Mouse (Mus musculus) hindbrain, embryonic 16.5 days (tissue): ENCODE results near the gene Gm5105. TPM values are rescaled to one million over a fixed set of nuclear protein-coding genes. Genes with fewer than 3 reads are reported as not detected.

ENCODE experiments used
- ATAC-seq: fragments of 200-750 bp; cut with Nextera tagmentation; 2 replicates; pipeline ENCODE4 v1.8.0; 2017; ENCODE audit warnings: moderate TSS enrichment, moderate library complexity
- H3K27ac ChIP-seq: fragments of 300-500 bp; sonication (generic); 2 replicates; pipeline ENCODE4 v1.5.1; 2014; ENCODE audit warnings: low read depth, mild to moderate bottlenecking, control low read depth, low read length, moderate library complexity
- H3K27me3 ChIP-seq: fragments of 300-500 bp; sonication (generic); replicated peaks from 2 replicates; pipeline ENCODE4 v1.6.1; 2014; ENCODE audit warnings: low read length; ENCODE audit not compliant: control insufficient read depth, insufficient read depth
- H3K36me3 ChIP-seq: fragments of 300-500 bp; sonication (generic); 2 replicates; pipeline ENCODE4 v1.6.1; 2014; ENCODE audit warnings: mild to moderate bottlenecking, low read length, moderate library complexity, mixed read lengths; ENCODE audit not compliant: control insufficient read depth, insufficient read depth
- H3K4me1 ChIP-seq: fragments of 300-500 bp; sonication (generic); 2 replicates; pipeline ENCODE4 v1.6.1; 2014; ENCODE audit warnings: low read depth, low read length; ENCODE audit not compliant: control insufficient read depth, insufficient read depth
- H3K4me2 ChIP-seq: fragments of 300-500 bp; sonication (generic); 2 replicates; pipeline ENCODE4 v1.6.1; 2014; ENCODE audit warnings: mild to moderate bottlenecking, low read length, control low read depth, moderate library complexity
- H3K4me3 ChIP-seq: fragments of 300-500 bp; sonication (generic); 2 replicates; pipeline ENCODE4 v1.5.1; 2014; ENCODE audit warnings: mild to moderate bottlenecking, low read length, control low read depth, moderate library complexity
- H3K9ac ChIP-seq: fragments of 300-500 bp; sonication (generic); 2 replicates; pipeline ENCODE4 v1.6.1; 2014; ENCODE audit warnings: low read depth, mild to moderate bottlenecking, control low read depth, low read length, moderate library complexity
- H3K9me3 ChIP-seq: fragments of 300-500 bp; sonication (generic); 2 replicates; pipeline ENCODE4 v1.6.1; 2014; ENCODE audit warnings: mild to moderate bottlenecking, low read length, moderate library complexity; ENCODE audit not compliant: control insufficient read depth
- WGBS: fragments of 180-500 bp; shearing (Covaris S2); extraction: QIAGEN DNeasy Blood & Tissue Kit; methylation state at CpG from one replicate; pipeline ENCODE4 v1.1.7; 2014; 5-methylcytosine and 5-hydroxymethylcytosine counted together
- polyA plus RNA-seq: library from polyadenylated mRNA; unstranded; fragments of >200 nt; fragmentation: Nextera tagmentation; extraction: Ambion mirVana; gene quantifications from 2 replicates; pipeline ENCODE4 v1.2.1, GENCODE M21; 2015

Gm5105 gene
- polyA plus RNA-seq, 1 experiment from 2014 or later: 0.20 TPM

DNA sequence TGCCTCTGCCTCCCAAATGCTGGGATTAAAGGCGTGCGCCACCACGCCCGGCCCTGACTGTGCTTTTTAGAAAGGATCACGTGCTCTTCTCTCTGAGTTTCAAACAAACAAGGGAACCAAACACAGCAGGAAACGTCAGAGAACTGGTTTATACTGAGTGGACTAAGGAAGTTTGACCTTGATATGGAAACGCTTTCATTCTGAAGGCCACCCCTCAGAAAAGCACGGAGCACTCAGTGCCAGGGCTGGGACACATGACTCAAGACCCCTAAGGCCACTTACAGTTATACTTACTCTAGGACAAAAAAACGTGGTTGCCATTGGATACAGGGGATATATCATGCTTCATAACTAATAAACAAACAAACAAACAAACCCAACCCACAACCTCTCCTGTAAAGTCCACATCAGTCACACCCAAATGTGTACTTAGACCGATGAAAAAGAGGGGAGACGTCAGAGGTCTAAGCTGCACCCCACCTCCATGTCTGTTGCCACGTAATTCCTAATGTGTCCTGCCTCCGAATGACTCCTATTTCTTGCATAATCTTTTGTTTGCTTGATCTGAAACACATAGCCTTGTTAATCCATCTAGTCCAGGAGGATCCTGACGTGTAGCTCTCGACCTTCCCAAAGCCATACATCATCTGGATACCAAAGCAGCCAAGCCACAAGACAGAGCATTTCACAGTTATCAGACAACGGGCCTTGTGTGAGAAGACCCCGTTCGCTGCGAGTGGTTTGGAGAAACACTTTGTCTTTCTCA, 29.3 kb upstream of the Gm5105 start:
- 0 out of 2 replicates have a peak, but pooled peaks have one; percentile 40 for ATAC-seq
- no peak overlapping the region for H3K4me3 ChIP-seq
- no peaks in the 10 kb centered on the region for H3K4me1 ChIP-seq
- no peaks in the 10 kb centered on the region for H3K9me3 ChIP-seq
- no peak overlapping the region for H3K27ac ChIP-seq
- no peaks in the 10 kb centered on the region for H3K36me3 ChIP-seq
- H3K4me2 ChIP-seq: no peak overlapping the region
- 77% methylated on average over 19 of the region's 19 CpGs for WGBS
- no peaks in the 10 kb centered on the region for H3K27me3 ChIP-seq
- H3K9ac ChIP-seq: no peak overlapping the region

DNA sequence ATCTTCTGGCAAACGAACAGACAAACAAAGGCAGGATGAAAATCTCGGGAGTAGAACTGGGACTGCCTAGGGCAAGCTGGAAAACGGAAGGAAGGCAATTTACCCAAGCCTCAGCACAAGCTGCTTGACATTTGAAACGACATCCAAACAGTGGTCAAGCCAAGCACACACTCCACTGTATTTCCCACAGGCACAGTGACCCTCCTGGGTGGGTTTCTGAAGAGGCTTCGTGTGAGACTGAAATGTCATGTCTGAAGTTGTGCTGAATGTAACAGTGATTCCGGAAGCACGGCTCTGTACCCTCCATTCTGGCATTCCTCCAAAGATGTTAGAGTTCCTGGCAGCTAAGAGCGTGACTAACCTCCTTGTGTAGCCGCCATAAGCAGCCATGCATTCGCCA, 28.5 kb upstream of the Gm5105 start:
- Histone ChIP-seq H3K27me3 (no peaks in the 10 kb centered on the region), H3K4me2 (no peak overlapping the region), H3K9me3 (no peaks in the 10 kb centered on the region), H3K4me1 (no peaks in the 10 kb centered on the region), H3K36me3 (no peaks in the 10 kb centered on the region), H3K4me3 (no peak overlapping the region), H3K9ac (no peak overlapping the region), H3K27ac (no peak overlapping the region; the same call in 1 of the 2 replicates)
- WGBS: 44% methylated on average over 10 of the region's 10 CpGs
- ATAC-seq: peak; percentile 90

DNA sequence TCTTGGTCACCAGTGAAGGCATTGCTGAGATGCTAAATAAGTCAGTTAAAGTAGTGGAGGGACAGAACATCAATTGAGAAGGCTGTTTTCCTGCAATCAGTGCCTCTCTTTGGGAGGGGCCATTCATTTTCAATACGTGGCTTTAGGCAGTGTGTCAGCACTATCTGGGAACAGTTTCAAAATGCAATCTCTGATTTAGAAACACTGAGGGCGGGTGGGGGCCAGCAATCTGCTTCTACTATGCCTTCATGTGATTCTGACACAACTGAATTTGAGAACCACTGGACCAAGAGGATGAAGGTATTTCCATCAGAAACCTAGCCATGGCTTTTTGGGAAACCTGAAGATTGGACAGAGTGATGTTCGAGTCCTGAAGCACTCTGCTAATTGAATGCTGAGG, 28.1 kb upstream of the Gm5105 start:
- 67% methylated on average over 3 of the region's 3 CpGs for whole genome bisulfite sequencing
- ATAC-seq: 0 out of 2 replicates have a peak, but pooled peaks have one; percentile 28
- Histone ChIP-seq H3K4me3 (no peak overlapping the region), H3K4me1 (no peaks in the 10 kb centered on the region), H3K36me3 (no peaks in the 10 kb centered on the region), H3K4me2 (no peak overlapping the region), H3K9ac (no peak overlapping the region), H3K27me3 (no peaks in the 10 kb centered on the region), H3K9me3 (no peaks in the 10 kb centered on the region), H3K27ac (no peak overlapping the region)

DNA sequence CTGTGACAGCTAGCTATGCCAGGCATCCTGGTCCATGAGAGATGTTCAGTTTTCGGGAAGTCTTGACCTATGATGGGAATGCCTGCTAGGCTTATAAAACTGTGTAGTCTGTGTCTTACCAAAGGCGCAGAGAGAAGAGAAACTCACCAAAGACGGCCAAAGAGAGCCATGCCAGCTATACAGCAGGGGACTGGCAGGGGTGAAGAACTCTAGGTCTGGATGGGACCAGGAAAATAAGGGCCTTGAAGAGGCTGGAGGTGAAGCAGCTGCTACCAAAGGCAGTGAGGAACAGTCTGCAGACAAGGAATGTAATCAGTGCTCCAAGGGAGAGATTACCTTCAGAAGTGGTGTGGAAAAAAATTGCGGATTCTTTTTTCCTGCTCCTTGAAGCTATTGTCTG, 16.7 kb upstream of the Gm5105 start:
- no peak for ATAC-seq
- WGBS: 73% methylated on average over 4 of the region's 4 CpGs

DNA sequence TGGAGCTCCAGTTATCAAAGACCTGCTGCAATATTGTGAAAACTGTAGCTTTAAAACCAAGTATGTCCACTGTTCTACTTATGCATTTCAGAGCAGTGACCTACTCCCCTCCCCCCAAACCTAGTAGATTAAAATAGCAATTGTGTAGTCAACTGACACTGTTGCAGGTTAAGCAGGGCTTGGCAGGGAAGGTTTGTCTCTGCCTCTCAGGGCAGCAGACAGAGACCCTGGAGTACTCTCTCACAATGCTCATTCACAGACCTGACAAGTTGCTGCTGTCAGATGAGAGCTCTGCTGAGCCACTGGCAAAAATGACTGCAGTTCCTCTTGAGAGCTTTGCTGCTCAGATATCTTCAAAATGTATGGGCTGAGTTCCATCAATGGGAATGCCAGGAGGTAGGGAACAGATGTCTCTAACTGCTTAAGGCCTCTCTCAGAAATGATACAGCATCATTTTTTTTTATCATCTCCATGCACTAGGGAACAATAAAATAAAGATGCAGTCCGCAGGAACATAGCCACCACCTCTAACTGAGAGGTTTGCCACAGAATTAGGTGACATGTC, 16.0 kb upstream of the Gm5105 start:
- Histone ChIP-seq H3K36me3 (no peaks in the 10 kb centered on the region), H3K4me1 (no peaks in the 10 kb centered on the region), H3K27ac (no peak overlapping the region), H3K27me3 (no peaks in the 10 kb centered on the region), H3K9me3 (no peaks in the 10 kb centered on the region), H3K4me3 (no peak overlapping the region), H3K4me2 (no peak overlapping the region), H3K9ac (no peak overlapping the region)
- WGBS: 70% methylated on average over 1 of the region's 1 CpGs
- peak; percentile 54 for ATAC-seq

More for the DNA sequence above, 16.7 kb upstream of the Gm5105 start:
- Histone ChIP-seq H3K4me3 (no peak overlapping the region), H3K4me2 (no peak overlapping the region), H3K27me3 (no peaks in the 10 kb centered on the region), H3K4me1 (no peaks in the 10 kb centered on the region), H3K36me3 (no peaks in the 10 kb centered on the region), H3K9ac (no peak overlapping the region), H3K27ac (no peak overlapping the region), H3K9me3 (no peaks in the 10 kb centered on the region)

DNA sequence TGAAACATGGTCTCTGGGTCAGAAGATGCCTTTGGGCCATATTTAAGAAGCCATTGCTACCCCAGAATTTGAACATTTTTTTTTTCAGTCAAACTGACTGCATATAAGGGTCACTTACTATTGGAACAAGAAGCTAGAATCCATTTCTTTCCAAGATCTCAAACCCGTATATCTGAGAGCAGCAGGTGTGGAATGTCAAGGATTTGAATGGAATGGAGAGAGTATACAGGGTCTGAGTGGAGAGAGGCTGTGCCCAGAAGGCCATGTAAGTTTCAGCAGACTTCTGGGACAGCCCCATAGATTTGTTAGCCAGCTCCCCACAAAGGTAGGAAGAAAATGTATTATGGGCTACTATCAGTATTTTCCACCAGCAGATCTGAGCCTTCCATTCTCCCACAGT, 11.5 kb upstream of the Gm5105 start:
- no peaks in the 10 kb centered on the region for H3K4me1 ChIP-seq
- H3K27me3 ChIP-seq: no peaks in the 10 kb centered on the region
- H3K9ac ChIP-seq: no peak overlapping the region
- H3K4me2 ChIP-seq: no peak overlapping the region
- no peaks in the 10 kb centered on the region for H3K9me3 ChIP-seq
- H3K36me3 ChIP-seq: no peaks in the 10 kb centered on the region
- no peak overlapping the region for H3K4me3 ChIP-seq
- H3K27ac ChIP-seq: no peak overlapping the region
- 77% methylated on average over 1 of the region's 1 CpGs for WGBS
- ATAC-seq: no peak

DNA sequence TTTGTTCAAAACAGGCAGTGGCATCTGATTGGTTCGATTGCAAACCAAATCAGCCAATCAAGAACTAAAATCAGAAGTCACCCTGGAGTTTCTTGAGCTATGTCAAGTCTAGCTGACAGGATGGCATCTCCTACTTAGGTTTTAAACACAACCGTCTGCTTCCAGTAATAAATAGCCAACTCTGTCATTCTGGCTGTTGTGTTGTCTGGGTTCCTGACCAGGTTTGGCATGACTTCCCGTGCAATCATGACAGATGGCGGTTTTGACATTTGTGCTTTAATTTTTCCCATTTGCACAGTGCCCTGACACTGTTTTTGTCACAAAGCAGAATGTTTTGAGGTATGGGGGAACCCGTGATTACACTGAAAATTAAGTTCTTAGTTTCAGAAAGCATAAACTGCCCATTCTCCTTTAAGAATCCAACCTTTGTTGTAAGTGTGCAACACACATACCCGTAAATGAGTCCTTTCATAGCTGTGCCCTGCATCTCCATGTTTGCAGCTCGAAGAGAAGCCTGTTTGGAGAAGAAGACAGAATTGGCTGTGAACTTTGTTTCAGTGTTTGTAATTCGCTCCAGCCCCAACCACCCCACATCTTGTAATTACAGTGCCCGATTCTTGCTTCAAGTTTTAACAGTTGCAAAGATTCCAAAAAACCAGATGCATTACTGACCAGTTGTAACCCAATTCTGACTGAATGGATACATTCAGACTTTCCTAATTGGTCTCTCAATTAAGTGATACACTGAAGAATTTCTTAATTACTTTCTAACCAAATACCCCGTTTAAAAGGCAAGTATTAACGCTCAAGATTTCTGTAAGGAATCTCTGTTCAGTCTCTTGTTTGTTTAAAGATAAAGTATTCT, 10.5 kb upstream of the Gm5105 start:
- Histone ChIP-seq H3K27me3 (no peaks in the 10 kb centered on the region), H3K27ac (no peak overlapping the region), H3K36me3 (no peaks in the 10 kb centered on the region), H3K9me3 (no peaks in the 10 kb centered on the region), H3K4me1 (no peaks in the 10 kb centered on the region), H3K9ac (no peak overlapping the region), H3K4me2 (no peak overlapping the region), H3K4me3 (no peak overlapping the region)
- 77% methylated on average over 11 of the region's 11 CpGs for WGBS
- ATAC-seq: no peak

DNA sequence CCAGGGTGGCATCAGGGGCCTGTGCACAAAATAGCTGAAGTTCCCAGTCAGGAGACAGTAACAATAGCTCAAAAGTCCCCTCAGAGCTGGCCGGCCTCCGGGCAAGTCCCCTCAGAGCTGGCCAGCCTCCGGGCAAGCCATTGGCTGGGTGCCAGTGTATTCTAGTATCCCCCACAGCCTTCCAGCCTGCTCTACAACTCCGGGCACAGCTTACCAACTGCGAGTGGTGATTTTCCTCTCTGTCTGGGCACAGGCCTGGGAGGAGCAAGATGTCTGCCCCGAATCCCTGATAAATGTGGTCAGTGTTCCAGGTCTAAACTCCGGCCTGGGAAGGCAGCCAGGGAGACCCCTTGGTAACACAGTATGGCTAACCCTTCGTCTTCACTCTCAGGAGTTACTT, 8.0 kb upstream of the Gm5105 start:
- Histone ChIP-seq H3K36me3 (no peaks in the 10 kb centered on the region), H3K4me2 (no peak overlapping the region), H3K9ac (no peak overlapping the region), H3K4me1 (no peaks in the 10 kb centered on the region), H3K4me3 (no peak overlapping the region), H3K27ac (no peak overlapping the region), H3K27me3 (no peaks in the 10 kb centered on the region), H3K9me3 (no peaks in the 10 kb centered on the region)
- ATAC-seq: peak; percentile 95
- 42% methylated on average over 8 of the region's 8 CpGs for WGBS

DNA sequence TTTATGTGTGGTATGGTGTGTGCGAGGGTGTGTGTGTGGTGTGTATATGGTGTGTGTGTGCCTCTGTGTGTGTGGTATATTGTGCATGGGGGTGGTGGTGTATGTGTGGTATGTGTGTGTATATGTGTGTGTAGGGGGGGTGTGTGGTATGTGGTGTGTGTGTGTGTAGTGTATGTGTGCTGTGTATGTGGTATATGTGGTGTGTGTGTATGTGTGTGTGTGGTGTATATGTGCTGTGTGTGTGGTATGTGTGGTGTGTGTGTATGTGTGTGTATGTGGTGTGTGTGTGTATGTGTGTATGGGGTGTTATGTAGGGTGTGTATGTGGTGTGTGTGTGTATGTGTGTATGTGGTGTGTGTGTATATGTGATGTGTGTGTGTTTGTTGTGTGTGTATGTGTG, 7.0 kb upstream of the Gm5105 start:
- no peak overlapping the region for H3K9ac ChIP-seq
- ATAC-seq: no peak
- H3K27ac ChIP-seq: no peak overlapping the region
- H3K9me3 ChIP-seq: no peaks in the 10 kb centered on the region
- H3K4me2 ChIP-seq: no peak overlapping the region
- H3K36me3 ChIP-seq: no peaks in the 10 kb centered on the region
- no peak overlapping the region for H3K4me3 ChIP-seq
- H3K27me3 ChIP-seq: no peaks in the 10 kb centered on the region
- H3K4me1 ChIP-seq: no peaks in the 10 kb centered on the region
- 100% methylated on average over 1 of the region's 1 CpGs for WGBS
